Mouse (Mus musculus) hindbrain, postnatal 0 days (tissue): ENCODE results near the gene Bptf. TPM values are rescaled to one million over a fixed set of nuclear protein-coding genes. Genes with fewer than 3 reads are reported as not detected.
A peak's percentile ranks its signal among the peaks of the same experiment; 100 is the strongest.

ENCODE experiments used
- ATAC-seq: fragments of 200-750 bp; cut with Nextera tagmentation; 2 replicates; pipeline ENCODE4 v1.8.0; 2017; ENCODE audit warnings: mild to moderate bottlenecking, moderate TSS enrichment, moderate library complexity
- DNase-seq: peaks from one replicate; pipeline ENCODE4 v3.0.0-alpha.2; 2015; ENCODE audit warnings: low spot score
- H3K27ac ChIP-seq: fragments of 300-500 bp; sonication (generic); 2 replicates; pipeline ENCODE4 v1.5.1; 2014; ENCODE audit warnings: mild to moderate bottlenecking
- H3K27me3 ChIP-seq: fragments of 300-500 bp; sonication (generic); 2 replicates; pipeline ENCODE4 v1.6.1; 2014; ENCODE audit warnings: low read length, mixed read lengths; ENCODE audit not compliant: insufficient read depth
- H3K36me3 ChIP-seq: fragments of 300-500 bp; sonication (generic); 2 replicates; pipeline ENCODE4 v1.6.1; 2014; ENCODE audit warnings: low read length, mixed read lengths; ENCODE audit not compliant: insufficient read depth
- H3K4me1 ChIP-seq: fragments of 300-500 bp; sonication (generic); 2 replicates; pipeline ENCODE4 v1.6.1; 2014; ENCODE audit warnings: antibody characterized with exemption, low read length, mixed read lengths; ENCODE audit not compliant: insufficient read depth
- H3K4me2 ChIP-seq: fragments of 300-500 bp; sonication (generic); 2 replicates; pipeline ENCODE4 v1.6.1; 2014; ENCODE audit warnings: low read depth, mild to moderate bottlenecking, low read length, moderate library complexity, mixed read lengths
- H3K4me3 ChIP-seq: fragments of 300-500 bp; sonication (generic); 2 replicates; pipeline ENCODE4 v1.5.1; 2014; ENCODE audit warnings: low read length
- H3K9ac ChIP-seq: fragments of 300-500 bp; sonication (generic); replicated peaks from 2 replicates; pipeline ENCODE4 v1.6.1; 2014; ENCODE audit warnings: mild to moderate bottlenecking, low read length, moderate library complexity, mixed read lengths
- H3K9me3 ChIP-seq: fragments of 300-500 bp; sonication (generic); 2 replicates; pipeline ENCODE4 v1.6.1; 2016; ENCODE audit warnings: low read length, mixed read lengths
- CTCF ChIP-seq: IDR thresholded peaks from 2 replicates; pipeline ENCODE4 v1.5.1; 2016; ENCODE audit warnings: antibody characterized with exemption, control low read depth, low read depth
- WGBS: fragments of 180-500 bp; shearing (Covaris S2); extraction: QIAGEN DNeasy Blood & Tissue Kit; methylation state at CpG from one replicate; pipeline ENCODE4 v1.1.7; 2014; 5-methylcytosine and 5-hydroxymethylcytosine counted together
- polyA plus RNA-seq: library from polyadenylated mRNA; unstranded; fragments of >200 nt; fragmentation: Nextera tagmentation; extraction: Ambion mirVana; gene quantifications from 2 replicates; pipeline ENCODE4 v1.2.1, GENCODE M21; 2015
- total RNA-seq: library from RNA; depleted of rRNA; stranded (reverse); fragments of >200 nt; gene quantifications from 2 replicates; pipeline ENCODE4 v1.2.3, GENCODE M21; 2014

Bptf gene
- total and polyA plus RNA-seq, 2 experiments from 2014 or later, result 19.7 to 42.1 TPM

- H3K27me3 ChIP-seq, result no peaks in the 10 kb centered on the region
- DNase-seq (no peak), ATAC-seq (peak; percentile 72)
- H3K4me2 ChIP-seq, result peak overlapping the region; percentile 97
- no peak for TF ChIP-seq CTCF
- H3K9me3 ChIP-seq, result no peaks in the 10 kb centered on the region
- peak overlapping the region; percentile 86 for H3K27ac ChIP-seq
- peaks cover 8% of the 10 kb centered on the region; the same call in 1 of the 2 replicates for H3K4me1 ChIP-seq
- H3K9ac ChIP-seq, result peak overlapping the region; percentile 58
- H3K36me3 ChIP-seq, result no peaks in the 10 kb centered on the region
- 3% methylated on average over 29 of the region's 29 CpGs for WGBS
- H3K4me3 ChIP-seq, result peak overlapping the region; percentile 63
These were observed 103.7 kb downstream of the Bptf start for GRCm38 (mm10) chr11:107028275-107028618.

- Histone ChIP-seq H3K4me2 (peak overlapping the region; percentile 97), H3K36me3 (no peaks in the 10 kb centered on the region), H3K27ac (peak overlapping the region; percentile 86), H3K4me1 (peaks cover 8% of the 10 kb centered on the region; the same call in 1 of the 2 replicates), H3K9me3 (no peaks in the 10 kb centered on the region), H3K9ac (peak overlapping the region; percentile 58), H3K27me3 (no peaks in the 10 kb centered on the region), H3K4me3 (peak overlapping the region; percentile 63)
- ATAC-seq (peak; percentile 94), DNase-seq (peak; percentile 98)
- TF ChIP-seq CTCF, result no peak
- under 1% methylated on average over 87 of the region's 107 CpGs for WGBS
These were observed 104.3 kb downstream of the Bptf start for GRCm38 (mm10) chr11:107027431-107028274.

GRCm38 (mm10) chr11:107026554-107027430 is 105.1 kb downstream of the Bptf start:
- Histone ChIP-seq H3K4me2 (peak overlapping the region; percentile 97), H3K9ac (no peak overlapping the region), H3K27me3 (no peaks in the 10 kb centered on the region), H3K4me1 (peaks cover 8% of the 10 kb centered on the region; the same call in 1 of the 2 replicates), H3K36me3 (no peaks in the 10 kb centered on the region), H3K4me3 (peak overlapping the region; percentile 63), H3K9me3 (no peaks in the 10 kb centered on the region), H3K27ac (0 out of 2 replicates have a peak overlapping the region, but pooled peaks have one; percentile 79)
- 5% methylated on average over 12 of the region's 12 CpGs for WGBS
- peak; percentile 28 for DNase-seq
- no peak for TF ChIP-seq CTCF
- no peak for ATAC-seq

- DNase-seq (peak; percentile 69), ATAC-seq (peak; percentile 16; the same call in 1 of the 2 replicates)
- Histone ChIP-seq H3K27ac (peak within 1 kb of the TSS; percentile 79), H3K4me3 (peak within 1 kb of the TSS; percentile 63), H3K4me1 (peaks cover 8% of the 10 kb centered on the region; the same call in 1 of the 2 replicates), H3K9ac (peak within 1 kb of the TSS; percentile 62), H3K27me3 (no peaks in the 10 kb centered on the region), H3K4me2 (peak within 1 kb of the TSS; percentile 97), H3K36me3 (no peaks in the 10 kb centered on the region), H3K9me3 (no peaks in the 10 kb centered on the region)
- WGBS, result 1% methylated on average over 45 of the region's 45 CpGs
- no peak for TF ChIP-seq CTCF
These were observed 106.3 kb downstream of the Bptf start, which contains the start of gene 1810010H24Rik for GRCm38 (mm10) chr11:107025411-107026321. TSS of gene 1810010H24Rik (plus strand) at chr11:107025681.

- TF ChIP-seq CTCF, result no peak
- ATAC-seq (no peak), DNase-seq (no peak)
- no peaks in the 10 kb centered on the region for H3K9me3 ChIP-seq
- H3K36me3 ChIP-seq, result no peaks in the 10 kb centered on the region
- WGBS, result 45% methylated on average over 4 of the region's 4 CpGs
- peak overlapping the region; percentile 21; the same call in 1 of the 2 replicates for H3K27ac ChIP-seq
- H3K27me3 ChIP-seq, result no peaks in the 10 kb centered on the region
- peak overlapping the region; percentile 97 for H3K4me2 ChIP-seq
- no peak overlapping the region for H3K9ac ChIP-seq
- H3K4me3 ChIP-seq, result no peak overlapping the region
- H3K4me1 ChIP-seq, result peaks cover 8% of the 10 kb centered on the region; the same call in 1 of the 2 replicates
These were observed 107.5 kb downstream of the Bptf start for GRCm38 (mm10) chr11:107024406-107024805.
